8 mouse cellular contexts compared by ENCODE assay signal in the genomic region with DNA sequence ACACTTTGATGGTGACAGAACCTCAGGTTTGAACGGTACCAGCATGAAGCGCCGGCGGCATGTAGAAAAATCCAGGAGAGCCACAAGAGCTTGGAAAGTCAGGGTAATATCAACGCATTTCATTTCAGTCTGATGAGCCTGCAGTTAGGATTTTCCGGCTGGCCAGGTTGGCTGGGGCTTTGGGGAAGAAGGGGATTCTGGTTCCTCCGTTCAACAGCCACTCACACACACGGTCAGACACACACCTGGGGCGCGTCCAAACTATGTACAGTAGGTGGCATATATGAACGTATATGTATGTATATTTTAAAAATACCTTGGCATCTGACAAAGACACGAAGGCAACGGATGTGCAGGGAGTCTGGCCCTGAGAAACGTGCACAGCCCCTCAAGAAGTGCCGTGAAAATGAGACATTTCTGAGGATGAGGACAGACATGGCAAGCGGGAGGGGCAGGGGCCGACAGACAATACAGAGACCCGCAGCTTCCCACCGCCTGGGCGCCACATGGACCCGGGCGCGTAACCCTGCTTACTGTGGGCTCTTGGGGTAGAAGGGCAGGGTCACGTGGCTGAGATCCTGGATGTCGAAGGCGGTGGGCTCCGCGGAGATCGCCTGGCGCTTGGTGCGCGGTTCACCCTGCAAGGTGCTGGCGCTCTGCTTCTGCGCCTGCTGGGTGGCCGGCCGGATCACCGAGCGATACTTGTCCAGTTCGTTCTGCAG.
A peak's percentile ranks its signal among the peaks of the same experiment; 100 is the strongest.
DNase-seq lines count a peak whose midpoint lies in the region; ATAC-seq lines count a peak whose summit lies in the region.

No protein-coding gene starts in this region.

- peaks cover 13% of the 10 kb centered on the region for H3K4me1 ChIP-seq in heart, embryonic 13.5 days
- H3K4me1 ChIP-seq in midbrain, embryonic 12.5 days, result peaks cover 14% of the 10 kb centered on the region; the same call in 1 of the 2 replicates

- H3K4me3 ChIP-seq in heart, embryonic 13.5 days, result peak overlapping the region; percentile 75
- peak overlapping the region; percentile 68 for H3K4me3 ChIP-seq in midbrain, embryonic 12.5 days

- H3K9ac ChIP-seq in heart, embryonic 13.5 days, result peak overlapping the region; percentile 81
- peak overlapping the region; percentile 57 for H3K9ac ChIP-seq in midbrain, embryonic 12.5 days (replicated peaks)

- WGBS in heart, embryonic 13.5 days, result 11% methylated on average over 39 of the region's 39 CpGs
- WGBS in midbrain, embryonic 12.5 days, result 6% methylated on average over 39 of the region's 39 CpGs

- no peak for ATAC-seq in heart, embryonic 13.5 days (ENCODE audit: extremely low read depth, insufficient number of reproducible peaks, low FRiP score, low TSS enrichment)
- peak; percentile 91 for ATAC-seq in midbrain, embryonic 12.5 days (ENCODE audit: low FRiP score, low read depth)

- peak; percentile 12 to 45 for DNase-seq in left cerebral cortex, adult 18-20 months (ENCODE audit: low spot score in 2 of 2)
- no peak for DNase-seq in left cerebral cortex, adult 11 months (ENCODE audit: low spot score)
- peak; percentile 73 for DNase-seq in embryo, embryonic 11 days
- peak; percentile 30 to 33 for DNase-seq in layer of hippocampus, postnatal 25 days (ENCODE audit: extremely low spot score in 1 of 2, low spot score in 1 of 2)
- DNase-seq in MN1 (ENCODE audit: low spot score), result no peak
- DNase-seq in spleen, postnatal 14 days (ENCODE audit: low spot score in 2 of 2), result no peak

- peak overlapping the region; percentile 99 for H3K4me2 ChIP-seq in heart, embryonic 13.5 days
- peak overlapping the region; percentile 79 for H3K4me2 ChIP-seq in midbrain, embryonic 12.5 days (replicated peaks)

- no peak overlapping the region for H3K27ac ChIP-seq in heart, embryonic 13.5 days (replicated peaks)
- H3K27ac ChIP-seq in midbrain, embryonic 12.5 days (replicated peaks), result 0 out of 2 replicates have a peak overlapping the region, but pooled peaks have one; percentile 47

- no peaks in the 10 kb centered on the region for H3K27me3 ChIP-seq in heart, embryonic 13.5 days (replicated peaks)
- H3K27me3 ChIP-seq in midbrain, embryonic 12.5 days, result peaks cover 4% of the 10 kb centered on the region; the same call in 1 of the 2 replicates

- H3K36me3 ChIP-seq in heart, embryonic 13.5 days, result no peaks in the 10 kb centered on the region
- H3K36me3 ChIP-seq in midbrain, embryonic 12.5 days, result no peaks in the 10 kb centered on the region

- H3K9me3 ChIP-seq in heart, embryonic 13.5 days, result no peaks in the 10 kb centered on the region
- H3K9me3 ChIP-seq in midbrain, embryonic 12.5 days, result no peaks in the 10 kb centered on the region

Comparison
In these comparisons a context has a peak if more than half of its experiments do, and no peak if none do; other contexts are left out.
1. DNase-seq: peak in left cerebral cortex, adult 18-20 months (2 of 2), embryo, embryonic 11 days (single experiment) and layer of hippocampus, postnatal 25 days (2 of 2); none in left cerebral cortex, adult 11 months (single experiment), MN1 (single experiment) and spleen, postnatal 14 days (0 of 2).